Mouse (Mus musculus): ENCODE data around the gene Sulf2.

Sulf2 gene

GRCm38 (mm10) chr2:166116704-166117103 is 38.8 kb downstream of the Sulf2 start:
- CTCF ChIA-PET, result no interaction called here

DNA sequence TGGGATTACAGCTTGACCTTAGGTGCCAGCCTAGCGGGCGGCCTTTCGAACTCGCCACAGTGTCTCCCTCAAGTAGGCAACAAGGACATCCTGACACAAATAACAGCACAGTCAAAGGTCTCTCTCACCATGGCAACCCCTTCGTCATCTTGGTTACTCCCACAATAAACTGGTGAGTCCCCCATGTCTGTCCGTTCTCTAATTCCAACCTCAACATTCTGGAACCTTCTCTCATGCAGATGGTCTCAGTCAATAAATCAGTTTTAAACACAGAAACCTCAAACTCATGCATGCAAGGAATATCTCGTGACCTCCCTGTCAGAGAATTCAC is 39.2 kb downstream of the Sulf2 start:
- CTCF ChIA-PET, result interaction anchor here (0.6 kb wide), 1 partner anchor 560 kb away, joined by 3 read pairs; no protein-coding TSS in a partner anchor

DNA sequence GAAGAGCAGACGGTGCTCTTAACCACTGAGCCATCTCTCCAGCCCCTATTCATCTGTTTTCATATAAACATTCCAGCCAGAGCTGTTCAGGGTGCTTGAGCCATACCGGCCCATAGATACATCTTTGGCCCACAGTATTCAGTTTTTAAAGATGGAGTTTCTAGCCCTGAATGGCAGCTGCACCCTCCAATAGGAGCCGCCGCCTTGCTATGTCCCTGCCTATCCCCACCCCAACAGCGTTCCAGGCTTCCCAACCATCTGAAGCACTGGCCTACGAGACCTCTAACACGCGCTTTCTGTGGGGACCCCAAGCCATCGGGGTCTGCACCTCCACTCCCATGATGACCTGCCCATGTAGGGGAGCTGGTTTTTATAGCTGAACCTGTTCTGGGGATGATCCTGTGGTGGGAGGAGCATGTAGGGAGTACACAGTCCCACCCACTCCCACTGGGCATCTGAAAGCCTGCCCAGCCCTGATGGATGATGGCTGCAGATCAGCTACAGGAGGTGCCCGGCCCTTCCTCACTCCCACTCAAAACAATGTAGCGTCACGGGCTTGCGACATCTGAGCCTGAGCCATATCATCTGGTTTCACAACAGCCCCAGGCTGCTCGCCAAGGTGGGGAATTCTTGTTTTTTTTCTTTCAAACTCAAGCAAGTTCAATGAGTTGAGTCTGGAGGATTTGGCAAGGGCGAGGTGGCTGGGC is 39.7 kb downstream of the Sulf2 start:
- CTCF ChIA-PET, result interaction anchor here (0.6 kb wide), 1 partner anchor 560 kb away, joined by 3 read pairs; no protein-coding TSS in a partner anchor

DNA sequence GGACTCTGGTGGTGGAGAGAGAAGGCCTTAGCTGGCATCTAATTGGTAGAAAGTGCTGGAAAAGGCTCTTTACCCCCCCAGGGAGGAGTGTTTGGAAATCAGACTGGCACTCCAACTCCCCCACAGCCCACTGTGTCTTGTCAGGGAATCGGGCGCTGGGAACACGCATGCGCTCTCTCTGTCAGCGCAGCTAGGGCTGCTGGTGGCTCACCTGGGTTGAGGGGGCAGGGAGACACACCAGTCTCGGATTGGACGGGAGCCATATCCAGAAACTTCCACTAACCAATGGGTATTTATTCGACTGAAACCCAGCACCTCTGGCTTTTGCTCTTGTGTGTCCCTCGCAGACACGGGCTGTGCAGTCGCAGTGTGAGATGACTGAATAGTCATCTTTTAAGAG is 42.5 kb downstream of the Sulf2 start:
- CTCF ChIA-PET, result no interaction called here

GRCm38 (mm10) chr2:166111831-166112250 is 43.6 kb downstream of the Sulf2 start:
- CTCF ChIA-PET, result no interaction called here

GRCm38 (mm10) chr2:166111238-166111637 is 44.2 kb downstream of the Sulf2 start:
- CTCF ChIA-PET, result no interaction called here

- CTCF ChIA-PET, result no interaction called here
These were observed 44.7 kb downstream of the Sulf2 start for GRCm38 (mm10) chr2:166110764-166111163.

GRCm38 (mm10) chr2:166108326-166108725 is 47.1 kb downstream of the Sulf2 start:
- CTCF ChIA-PET, result no interaction called here

DNA sequence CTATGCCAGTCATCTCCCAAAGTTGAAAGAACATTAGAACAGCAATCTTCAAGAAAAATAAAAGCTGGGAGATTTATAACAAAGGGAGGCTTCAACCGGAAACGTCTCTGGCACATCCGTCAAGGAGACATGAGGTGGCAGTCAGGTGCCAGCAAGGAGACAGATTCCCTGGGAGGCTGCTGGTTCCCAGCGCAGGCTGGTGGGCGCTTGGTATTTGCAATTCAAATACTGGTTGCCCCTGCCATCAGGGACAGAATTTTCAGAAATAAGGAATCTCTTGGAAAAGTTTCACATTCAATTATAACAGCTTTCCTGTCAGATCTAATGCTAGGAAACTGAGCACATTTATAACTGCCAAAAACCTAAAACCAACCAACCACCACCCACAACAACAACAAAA is 47.6 kb downstream of the Sulf2 start:
- CTCF ChIA-PET, result interaction anchor here (0.5 kb wide), 1 partner anchor 452 kb away, joined by 3 read pairs; no protein-coding TSS in a partner anchor

DNA sequence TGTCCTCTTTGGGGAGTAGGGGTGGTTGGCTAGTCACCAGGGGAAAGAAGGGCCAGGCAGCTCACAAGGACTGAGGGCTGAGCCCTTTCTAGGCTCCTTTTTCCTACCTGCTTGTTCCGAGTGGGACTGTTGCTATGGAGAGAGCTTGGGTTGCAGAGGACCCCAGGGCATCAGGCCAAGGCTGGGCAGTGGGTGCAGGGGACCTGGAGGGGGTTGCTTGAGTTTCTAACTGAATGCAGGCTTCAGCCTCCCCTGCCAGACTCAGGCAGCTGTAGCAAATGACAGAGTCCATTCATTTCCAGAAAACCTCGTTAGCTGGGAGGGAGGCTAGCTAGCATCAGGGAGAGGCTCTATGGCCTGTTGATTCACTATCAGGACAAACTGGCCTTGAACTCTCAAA is 48.8 kb downstream of the Sulf2 start:
- CTCF ChIA-PET, result no interaction called here

- CTCF ChIA-PET, result no interaction called here
These were observed 49.6 kb downstream of the Sulf2 start for GRCm38 (mm10) chr2:166105911-166106310.

DNA sequence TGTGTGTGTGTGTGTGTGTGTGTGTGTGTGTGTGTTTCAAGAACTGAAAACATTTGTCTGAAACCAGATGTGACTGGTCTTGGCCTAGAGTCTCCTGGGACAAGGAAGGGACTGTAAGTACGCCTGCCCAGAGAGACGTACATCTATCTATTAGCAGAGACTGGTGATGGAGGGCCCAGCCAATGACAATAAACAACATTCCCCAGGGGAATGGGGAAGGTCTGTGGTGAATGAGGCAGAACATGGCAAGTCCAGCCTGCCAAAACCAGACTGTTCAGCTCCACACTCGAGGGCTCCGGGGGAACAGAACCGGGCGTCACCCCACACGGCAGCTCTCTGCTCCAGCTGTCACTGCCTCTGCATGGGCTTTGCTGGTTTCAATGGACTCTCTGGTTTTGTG is 52.6 kb downstream of the Sulf2 start:
- CTCF ChIA-PET, result interaction anchor here (0.5 to 0.7 kb wide), 4 partner anchors 146 to 460 kb away, joined by 3 to 7 read pairs (median 3); no protein-coding TSS in a partner anchor

DNA sequence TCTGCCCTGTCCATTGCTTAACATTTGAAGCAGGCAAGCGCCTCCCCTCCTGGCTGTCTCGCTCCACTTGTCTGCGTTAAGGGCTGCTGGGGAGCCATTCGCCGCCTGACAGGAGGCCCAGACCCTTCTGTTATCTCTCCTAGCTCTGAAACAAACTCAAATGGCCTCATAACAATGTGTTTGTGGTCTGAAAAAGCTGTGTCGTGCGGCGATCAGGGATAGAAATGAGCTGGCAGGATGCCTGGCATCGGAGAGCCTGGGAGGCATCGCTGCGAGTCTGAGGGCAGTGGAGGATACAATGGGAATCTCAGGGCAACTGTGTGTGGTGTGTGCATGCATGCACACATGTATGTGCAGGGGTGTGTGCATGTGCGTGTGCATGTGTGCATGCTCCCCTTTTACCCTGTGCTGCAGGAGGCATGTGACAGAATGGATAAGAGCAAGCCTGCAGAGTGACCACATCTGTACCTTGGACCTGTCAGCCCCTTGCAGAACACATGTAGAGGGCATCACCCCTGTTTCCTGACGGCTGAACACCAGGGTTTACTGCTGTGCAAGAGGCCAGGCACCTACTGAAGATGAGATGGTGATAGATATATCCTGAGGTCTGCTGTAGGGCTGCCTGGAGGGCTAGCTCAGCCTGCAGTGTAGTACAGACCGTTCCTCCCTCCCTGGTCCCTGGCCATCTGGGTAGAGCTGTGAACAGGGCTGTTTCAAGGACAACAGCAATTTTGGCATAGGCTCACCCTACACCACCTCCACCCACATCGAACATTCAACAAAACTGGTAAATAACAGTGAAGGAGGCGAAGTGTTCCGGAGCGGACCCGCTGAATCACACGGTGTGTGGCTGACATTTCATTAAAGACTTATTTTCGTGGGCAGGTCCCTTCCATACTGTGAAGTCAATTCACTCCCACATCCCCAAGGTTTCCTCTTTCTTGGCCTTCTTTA is 54.9 kb downstream of the Sulf2 start:
- CTCF ChIA-PET, result no interaction called here

- CTCF ChIA-PET, result interaction anchor here (0.6 to 1.1 kb wide), 2 partner anchors 338 to 359 kb away, joined by 3 read pairs; no protein-coding TSS in a partner anchor
These were observed 57.0 kb downstream of the Sulf2 start for GRCm38 (mm10) chr2:166098292-166098933.

- CTCF ChIA-PET, result interaction anchor here (1.1 kb wide), 1 partner anchor 339 kb away, joined by 3 read pairs; no protein-coding TSS in a partner anchor
These were observed 57.8 kb downstream of the Sulf2 start for GRCm38 (mm10) chr2:166097443-166098291.

- CTCF ChIA-PET, result interaction anchor here (0.6 kb wide), 1 partner anchor 10 kb away, joined by 3 read pairs; no protein-coding TSS in a partner anchor
These were observed 58.6 kb downstream of the Sulf2 start for GRCm38 (mm10) chr2:166096834-166097233.

DNA sequence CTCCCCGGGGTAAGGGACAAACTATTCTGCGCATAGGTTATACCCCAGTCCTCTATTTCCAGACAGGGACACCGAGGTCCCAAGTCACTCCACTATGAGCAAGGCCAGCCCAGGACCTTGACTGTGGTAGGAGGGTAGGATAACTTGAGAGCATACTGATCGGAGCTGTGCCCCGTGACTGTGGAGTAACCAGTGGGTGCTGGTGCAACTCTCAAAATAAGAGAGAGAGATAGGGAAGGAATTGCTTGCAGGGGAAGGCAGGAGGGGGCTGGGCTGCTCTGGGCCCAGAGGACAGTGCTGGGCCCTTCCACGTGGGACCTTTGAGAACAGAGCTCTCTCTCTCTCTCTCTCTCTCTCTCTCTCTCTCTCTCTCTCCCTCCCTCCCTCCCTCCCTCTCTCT is 59.2 kb downstream of the Sulf2 start:
- CTCF ChIA-PET, result interaction anchor here (0.6 to 0.7 kb wide), 2 partner anchors 10 to 139 kb away, joined by 3 to 14 read pairs; no protein-coding TSS in a partner anchor

DNA sequence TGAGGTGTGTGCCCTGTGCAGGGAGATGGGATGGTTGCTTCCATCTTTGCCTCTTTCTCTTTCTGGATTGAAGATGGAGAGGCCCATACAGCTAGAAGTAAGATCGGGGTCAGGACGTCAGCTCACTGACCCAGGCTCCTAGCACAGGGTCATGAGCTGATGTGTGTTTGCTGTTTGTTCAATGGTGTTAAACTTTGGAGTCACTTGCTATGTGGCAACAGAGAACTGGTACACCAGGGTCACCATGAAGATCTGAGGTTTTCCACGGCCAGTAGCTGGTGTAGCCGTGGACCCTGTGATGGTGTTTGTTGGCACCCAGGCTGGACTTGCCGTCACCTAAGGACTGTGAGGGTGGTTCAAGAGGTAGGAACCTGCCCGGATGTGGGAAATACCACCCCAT is 63.1 kb downstream of the Sulf2 start:
- CTCF ChIA-PET, result no interaction called here

DNA sequence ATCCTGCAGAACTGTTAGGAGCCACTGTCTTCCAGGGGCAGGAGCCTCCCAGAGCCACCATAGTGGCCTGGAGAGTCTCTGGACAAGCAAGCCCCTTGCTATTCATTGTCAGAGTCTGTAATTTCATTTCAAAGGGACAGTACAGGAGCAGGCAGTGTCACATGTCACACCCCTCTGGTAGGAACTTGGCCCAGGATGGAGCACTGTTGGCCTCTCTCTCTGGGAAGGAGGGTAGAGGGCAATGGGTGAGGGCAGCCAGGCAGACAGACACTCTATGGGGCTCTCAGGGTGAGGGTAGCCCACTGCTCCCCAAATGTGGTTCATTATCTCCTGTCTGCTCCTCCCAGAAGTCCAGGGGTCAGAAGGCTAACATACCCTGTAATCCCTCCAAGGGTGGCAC is 63.9 kb downstream of the Sulf2 start:
- CTCF ChIA-PET, result no interaction called here

- CTCF ChIA-PET, result no interaction called here
These were observed 65.3 kb downstream of the Sulf2 start for GRCm38 (mm10) chr2:166090131-166090581.

DNA sequence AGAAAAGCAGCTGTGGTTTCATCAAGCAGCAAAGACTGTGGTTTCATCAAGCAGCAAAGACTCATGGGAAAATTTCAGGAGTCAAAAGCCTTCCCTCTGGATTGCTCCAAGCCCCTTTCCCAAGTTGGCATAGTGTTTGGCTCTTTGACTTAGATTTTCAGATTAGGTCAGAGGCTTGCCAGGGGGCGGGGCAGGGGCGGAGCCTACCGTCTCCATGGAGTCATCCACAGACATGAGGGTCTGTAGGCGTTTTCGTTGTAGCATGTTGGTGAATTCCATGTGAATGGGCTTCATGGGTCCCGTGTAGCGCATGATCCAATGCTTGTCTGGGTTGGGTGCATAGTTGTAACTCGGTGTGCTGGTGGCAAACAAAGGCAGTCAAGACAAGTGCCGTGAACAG is 66.5 kb downstream of the Sulf2 start:
- CTCF ChIA-PET, result no interaction called here

Data from spleen, embryonic (tissue).